Mouse (Mus musculus): Measurements from ENCODE around the gene Luc7l2. TPM values are rescaled to one million over a fixed set of nuclear protein-coding genes. Genes with fewer than 3 reads are reported as not detected.
"Not testable (repeated sequence)": the region's sequence is repeated elsewhere in the genome, so short reads cannot be mapped to it uniquely, and the experiment has no call there.

The Luc7l2 gene
- total RNA-seq (2021): 100 to 1,000 TPM; 118 to 152 TPM
- long read RNA-seq, experiment 1, full-length matches to known transcripts: 16 of 38 reads
- long read RNA-seq, experiment 1, partial matches to known transcripts: 12 of 38 reads
- long read RNA-seq, experiment 1, other reads (novel, unspliced or antisense): 10 of 38 reads
- long read RNA-seq, experiment 2, full-length matches to known transcripts: 13 of 42 reads
- long read RNA-seq, experiment 2, partial matches to known transcripts: 20 of 42 reads
- long read RNA-seq, experiment 2, other reads (novel, unspliced or antisense): 9 of 42 reads

DNA sequence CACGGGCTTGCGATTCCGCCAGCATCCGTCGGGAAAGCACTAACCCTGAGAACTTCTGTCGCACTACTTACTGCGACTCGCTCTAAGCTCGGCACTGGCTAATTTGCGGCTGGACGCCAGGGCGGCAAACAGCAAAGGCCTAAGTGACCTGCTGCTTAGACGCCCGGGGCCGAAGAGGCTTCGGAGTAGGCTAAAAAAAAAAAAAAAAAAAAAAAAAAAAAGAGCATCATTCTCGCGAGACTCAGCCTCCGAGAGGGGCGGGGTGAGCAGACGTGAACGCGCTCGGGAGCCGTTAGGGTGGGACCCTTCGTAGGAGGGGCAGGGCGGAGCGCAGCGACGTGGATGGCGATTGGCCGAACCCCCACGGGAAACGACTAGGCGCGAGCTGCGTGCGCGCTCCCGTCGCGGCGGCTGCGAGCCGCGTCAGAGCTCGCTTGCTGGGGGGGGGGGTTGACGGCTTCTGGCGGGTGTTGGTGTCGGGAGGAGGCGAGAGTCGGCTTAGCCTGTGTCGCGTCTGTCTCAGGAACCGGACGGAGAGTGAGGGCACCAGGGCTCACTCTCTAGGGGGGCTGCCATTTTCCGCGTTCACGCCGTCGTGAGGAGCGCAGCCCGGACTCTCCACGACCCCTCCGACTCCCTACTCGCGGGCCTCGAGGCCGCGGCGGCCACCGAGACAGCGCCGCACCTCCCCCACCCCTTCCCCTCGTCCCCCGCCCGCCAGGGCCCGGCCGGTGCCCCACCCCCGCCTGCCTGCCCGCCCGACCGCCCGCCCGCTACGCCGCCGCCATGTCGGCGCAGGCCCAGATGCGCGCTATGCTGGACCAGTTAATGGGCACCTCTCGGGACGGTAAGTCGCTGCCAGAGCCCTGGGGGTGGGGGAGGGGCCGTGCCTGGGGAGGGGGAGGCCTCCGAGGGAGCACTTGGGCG, at the start of gene Luc7l2:
Gene Luc7l2 (plus strand): TSS at position 273 of the 927 bp plus-strand sequence.
- peak; percentile 91 for DNase-seq (ENCODE audit: low spot score in 2 of 2)

- no peak for DNase-seq (ENCODE audit: low spot score in 2 of 2)
Measured at GRCm38 (mm10) chr6:38512096-38512495, 39.0 kb upstream of the Luc7l2 start.

GRCm38 (mm10) chr6:38512830-38513229, 38.3 kb upstream of the Luc7l2 start:
- no peak for DNase-seq (ENCODE audit: low spot score in 2 of 2)

- DNase-seq (ENCODE audit: low spot score in 2 of 2): no peak
Measured at GRCm38 (mm10) chr6:38515201-38515600, 35.9 kb upstream of the Luc7l2 start.

DNA sequence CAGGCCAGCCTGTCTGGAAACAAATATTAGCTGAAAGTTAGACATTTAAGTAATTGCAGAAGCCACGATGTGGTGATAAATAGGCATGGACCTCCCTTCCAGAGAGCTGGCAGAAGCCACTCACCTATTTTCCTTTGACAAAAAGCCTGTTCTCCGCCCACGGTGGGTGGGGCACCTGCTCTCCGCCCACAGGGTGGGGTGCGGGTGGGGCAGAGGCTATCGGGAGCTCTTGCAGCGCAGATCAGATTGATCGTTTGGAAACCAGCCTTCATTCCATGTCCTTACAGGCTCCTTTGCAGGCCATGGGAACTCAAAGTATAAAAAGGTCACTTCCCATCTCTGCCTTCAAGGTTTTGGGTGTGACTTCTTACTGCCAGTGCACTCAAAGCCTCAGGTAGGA, 27.3 kb upstream of the Luc7l2 start:
- no peak for DNase-seq (ENCODE audit: low spot score in 2 of 2)

DNA sequence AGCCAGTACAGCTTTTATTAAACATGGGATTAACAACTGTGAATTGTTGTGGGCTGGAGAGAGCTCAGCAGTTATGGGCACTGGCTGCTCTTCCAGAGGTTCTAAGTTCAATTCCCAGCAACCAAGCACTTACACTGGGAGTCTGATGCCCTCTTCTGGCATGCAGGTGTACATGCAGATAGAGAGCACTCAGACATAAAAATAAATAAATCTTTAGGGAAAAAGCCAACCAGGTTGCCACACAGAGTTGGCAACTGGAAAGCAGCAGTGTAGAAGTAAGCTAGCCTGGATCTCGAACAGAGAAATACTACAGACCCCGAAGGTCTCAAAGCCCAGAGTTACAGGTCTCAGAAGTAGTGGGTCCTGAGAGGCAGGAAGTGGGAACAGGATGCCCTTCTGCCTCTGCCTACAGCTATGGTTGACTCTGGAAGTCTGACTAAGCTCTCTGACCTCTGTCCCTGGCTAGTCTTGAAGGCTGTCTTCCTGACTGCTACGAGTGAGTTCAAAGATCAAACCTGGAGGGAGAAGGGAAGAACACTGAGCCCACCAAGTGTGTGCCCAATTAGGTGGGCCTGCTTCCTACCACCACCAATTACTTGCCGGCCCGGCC, 19.8 kb upstream of the Luc7l2 start:
- DNase-seq (ENCODE audit: low spot score in 2 of 2): peak in 1 of 2 experiments; percentile 19

DNA sequence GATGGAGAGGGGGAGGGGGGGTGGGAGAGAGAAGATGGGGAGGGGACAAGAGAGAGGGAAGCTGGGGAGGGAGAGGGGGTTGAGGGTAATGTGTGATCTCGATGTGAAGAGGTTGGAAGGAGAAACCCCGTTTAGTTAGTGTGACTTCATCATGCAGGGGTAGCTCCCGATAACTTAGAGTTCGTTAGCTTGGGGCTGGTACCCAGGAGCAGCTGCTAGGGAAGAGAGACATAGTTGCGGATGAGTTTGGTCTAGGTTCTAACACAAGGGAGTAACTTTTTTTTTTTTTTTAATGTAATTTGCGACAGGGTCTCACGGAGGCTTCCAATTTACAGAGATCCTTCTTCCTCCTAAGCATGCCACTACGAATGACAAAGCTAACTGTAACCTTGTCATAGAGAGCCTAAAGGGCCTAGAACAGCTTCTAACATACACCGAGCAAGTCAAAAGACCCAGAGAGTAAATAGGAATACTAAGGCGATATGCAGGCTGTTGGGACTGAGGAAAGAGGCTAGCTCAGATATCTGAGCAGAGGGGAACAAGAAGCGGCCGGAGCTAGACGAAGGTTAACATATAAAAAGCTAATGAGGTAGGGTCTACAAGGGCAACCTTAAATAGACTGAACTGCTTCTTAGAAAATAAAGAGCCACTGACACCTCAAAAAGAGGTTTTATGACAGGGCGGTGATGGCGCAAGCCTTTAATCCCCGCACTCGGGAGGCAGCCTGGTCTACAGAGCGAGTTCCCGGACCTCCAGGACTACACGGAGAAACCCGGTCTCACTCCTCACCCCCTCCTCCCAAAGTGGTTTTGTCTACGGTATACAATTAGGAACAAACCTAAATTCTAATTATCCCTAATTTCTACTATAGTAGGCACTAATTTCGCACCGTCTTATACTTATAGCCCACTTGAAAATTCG, 18.4 kb upstream of the Luc7l2 start:
- peak; percentile 35 to 47 for DNase-seq (ENCODE audit: low spot score in 2 of 2)

DNA sequence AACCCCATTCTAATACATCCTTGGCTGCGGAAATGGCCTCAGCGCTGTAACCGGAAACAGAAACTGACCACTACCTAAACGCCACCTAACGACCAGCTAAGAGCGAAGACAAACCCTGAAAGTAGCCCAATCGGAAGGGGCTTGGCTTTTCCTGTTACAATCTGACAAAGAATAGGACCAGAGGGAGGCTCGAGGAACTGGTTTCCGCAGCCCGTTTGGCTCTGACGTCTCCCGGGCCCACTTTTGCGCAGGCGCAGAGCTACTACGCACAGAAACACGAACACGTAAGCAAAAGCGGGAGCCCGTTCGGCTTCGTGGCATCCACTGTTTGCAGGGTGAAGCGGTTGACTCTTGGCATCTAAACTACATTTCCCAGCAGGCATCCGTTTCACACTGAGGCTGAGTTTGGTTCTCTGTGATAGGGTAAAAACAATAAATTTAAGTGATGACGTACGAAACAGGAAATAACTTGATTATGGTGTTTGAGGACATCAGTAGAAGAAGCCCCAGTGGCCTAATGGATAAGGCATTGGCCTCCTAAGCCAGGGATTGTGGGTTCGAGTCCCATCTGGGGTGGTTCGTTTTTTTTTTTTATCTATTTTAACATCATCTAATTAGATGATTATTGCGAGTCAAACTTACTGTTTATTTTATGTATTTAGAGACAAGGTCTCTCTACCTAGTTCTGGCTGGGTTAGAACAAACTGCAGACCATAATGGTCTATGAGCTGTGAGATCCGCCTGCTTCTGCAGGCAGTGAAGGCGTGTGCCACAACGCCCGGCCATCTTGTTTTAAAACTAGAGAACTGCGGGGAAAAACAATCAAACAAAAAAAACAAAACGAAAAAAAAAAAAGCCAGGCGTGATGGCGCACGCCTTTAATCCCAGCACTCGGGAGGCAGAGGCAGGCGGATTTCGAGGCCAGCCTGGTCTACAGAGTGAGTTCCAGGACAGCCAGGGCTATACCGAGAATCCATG, 17.4 kb upstream of the Luc7l2 start, which contains the start of gene Fmc1:
Gene Fmc1 (plus strand): TSS at position 75 of the 978 bp plus-strand sequence.
- peak; percentile 91 to 92 for DNase-seq (ENCODE audit: low spot score in 2 of 2)

- DNase-seq (ENCODE audit: low spot score in 2 of 2): peak; percentile 100
Measured at GRCm38 (mm10) chr6:38534640-38535365, 16.3 kb upstream of the Luc7l2 start.

GRCm38 (mm10) chr6:38535366-38535690, 15.8 kb upstream of the Luc7l2 start:
- no peak for DNase-seq (ENCODE audit: low spot score in 2 of 2)

DNA sequence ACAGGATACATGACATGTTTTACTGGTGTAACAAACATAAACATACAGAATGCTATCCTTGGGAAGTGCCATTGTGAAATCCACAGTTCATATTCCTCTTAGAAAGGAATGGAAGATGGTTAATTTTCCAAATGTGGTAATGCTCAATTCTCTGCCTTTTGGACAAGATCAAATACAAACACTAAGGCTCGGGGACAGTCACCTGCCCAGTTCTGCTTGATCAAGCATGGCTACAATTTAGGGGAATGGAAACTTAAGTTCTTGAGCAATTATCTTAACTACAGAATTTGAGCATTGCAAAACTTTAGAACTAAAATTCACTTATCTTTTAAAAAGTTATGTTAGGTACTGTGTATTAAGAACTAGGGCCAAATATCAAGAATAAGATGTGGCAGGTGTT, 15.3 kb upstream of the Luc7l2 start:
- no peak for DNase-seq (ENCODE audit: low spot score in 2 of 2)

GRCm38 (mm10) chr6:38544141-38544540, 7.0 kb upstream of the Luc7l2 start:
- DNase-seq (ENCODE audit: low spot score in 2 of 2): not testable (repeated sequence)

DNA sequence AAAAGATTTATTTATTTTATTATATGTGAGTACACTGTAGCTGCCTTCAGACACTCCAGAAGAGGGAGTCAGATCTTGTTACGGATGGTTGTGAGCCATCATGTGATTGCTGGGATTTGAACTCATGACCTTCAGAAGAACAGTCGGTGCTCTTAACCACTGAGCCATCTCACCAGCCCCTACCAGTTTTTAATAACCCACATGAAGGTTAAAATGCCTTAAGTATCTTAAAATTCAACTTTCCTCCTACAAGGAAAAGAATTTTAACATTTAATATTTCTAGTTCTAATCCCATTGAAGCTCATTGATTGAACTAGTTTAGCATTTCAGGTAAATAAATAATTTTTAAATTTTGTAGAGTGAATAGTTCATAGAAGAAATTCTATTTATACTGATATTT, 4.1 kb upstream of the Luc7l2 start:
- DNase-seq (ENCODE audit: low spot score in 2 of 2): not testable (repeated sequence)

DNA sequence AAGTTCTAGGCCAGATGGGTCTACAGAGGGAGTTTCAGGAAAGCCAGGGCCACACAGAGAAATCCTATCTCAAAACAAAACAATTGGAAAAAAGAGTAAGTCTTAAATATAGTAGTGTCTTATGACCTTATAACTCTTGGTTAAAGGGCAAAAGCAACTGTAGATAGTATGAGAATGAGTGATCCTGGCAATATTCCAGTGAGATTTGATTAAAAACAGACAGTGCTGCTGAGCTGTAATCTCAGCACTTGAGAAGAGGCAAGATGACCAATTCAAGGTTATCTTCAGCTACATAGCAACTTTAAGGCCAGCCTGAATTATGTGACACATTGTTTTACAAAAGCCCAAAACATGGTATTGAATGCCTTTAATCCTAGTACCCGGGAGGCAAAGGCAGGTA, 3.4 kb upstream of the Luc7l2 start:
- no peak for DNase-seq (ENCODE audit: low spot score in 2 of 2)

DNA sequence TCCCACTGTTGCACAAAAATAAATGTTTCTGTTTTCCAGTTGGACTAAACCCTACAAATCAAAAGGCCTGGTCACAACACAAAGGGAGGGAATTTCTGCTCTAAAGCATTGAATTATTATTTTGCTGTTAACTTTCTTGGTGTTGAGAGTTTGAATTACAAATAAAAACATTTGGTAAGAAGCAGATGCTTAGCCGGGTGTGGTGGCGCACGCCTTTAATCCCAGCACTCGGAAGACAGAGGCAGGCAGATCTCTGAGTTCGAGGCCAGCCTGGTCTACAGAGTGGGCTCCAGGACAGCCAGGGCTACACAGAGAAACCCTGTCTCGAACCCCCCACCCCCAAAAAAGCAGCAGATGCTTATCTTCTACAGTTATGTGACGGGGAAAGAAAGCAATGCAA, 2.5 kb upstream of the Luc7l2 start:
- DNase-seq (ENCODE audit: low spot score in 2 of 2): not testable (repeated sequence)

GRCm38 (mm10) chr6:38549840-38550239, 1.3 kb upstream of the Luc7l2 start:
- not testable (repeated sequence) for DNase-seq (ENCODE audit: low spot score in 2 of 2)

DNA sequence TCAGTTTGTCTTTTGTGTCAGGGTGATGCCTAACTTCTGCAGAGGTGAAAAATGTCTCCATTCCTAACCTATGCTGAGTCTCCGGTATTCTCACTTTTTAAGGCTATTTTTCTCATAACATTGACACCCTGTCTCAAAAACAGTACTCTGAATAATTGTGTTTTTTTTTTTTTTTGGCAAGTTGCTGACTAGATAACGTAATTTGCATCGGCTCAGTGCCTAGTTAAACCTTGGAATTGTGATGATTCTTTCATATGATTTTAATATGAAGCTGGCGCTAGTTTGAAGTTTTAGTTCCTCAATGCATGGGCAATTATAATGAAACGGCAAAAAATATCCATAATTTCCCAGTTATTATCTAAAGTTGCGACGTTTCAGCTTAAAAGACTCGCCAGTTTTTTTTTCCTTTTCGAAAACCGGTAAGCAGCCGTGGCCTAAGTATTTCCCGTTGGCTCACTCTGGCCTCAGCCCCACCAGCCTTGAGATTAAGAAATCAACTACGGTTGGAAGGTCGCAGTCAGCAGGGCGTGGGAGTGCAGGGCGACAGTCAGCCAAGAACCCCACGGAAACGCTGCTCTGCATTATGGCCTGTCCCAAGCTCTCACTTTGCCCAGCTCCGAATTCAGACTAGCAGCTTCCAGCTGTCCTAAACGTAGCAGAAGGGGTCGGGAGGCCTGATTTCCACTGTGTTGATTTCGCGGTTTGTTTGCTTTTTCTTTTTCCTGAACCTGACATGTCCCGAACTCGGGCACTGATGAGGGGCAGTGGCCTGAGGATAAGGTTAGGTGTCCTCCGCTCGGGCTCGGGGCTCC, 678 bp upstream of the Luc7l2 start:
- DNase-seq (ENCODE audit: low spot score in 2 of 2): peak; percentile 61 to 77
